Mouse (Mus musculus): Measurements from ENCODE around the gene Sec63. TPM values are rescaled to one million over a fixed set of nuclear protein-coding genes. Genes with fewer than 3 reads are reported as not detected.

Sec63 gene
- total RNA-seq, 2 experiments from 2014 or later: 54.3 to 56.3 TPM

GRCm38 (mm10) chr10:42825923-42826322 lies 64.6 kb downstream of the Sec63 start:
- intact Hi-C loops (cut with DNase I): no loop called here
- DNase-seq (ENCODE audit: low spot score in 2 of 2): no peak

DNA sequence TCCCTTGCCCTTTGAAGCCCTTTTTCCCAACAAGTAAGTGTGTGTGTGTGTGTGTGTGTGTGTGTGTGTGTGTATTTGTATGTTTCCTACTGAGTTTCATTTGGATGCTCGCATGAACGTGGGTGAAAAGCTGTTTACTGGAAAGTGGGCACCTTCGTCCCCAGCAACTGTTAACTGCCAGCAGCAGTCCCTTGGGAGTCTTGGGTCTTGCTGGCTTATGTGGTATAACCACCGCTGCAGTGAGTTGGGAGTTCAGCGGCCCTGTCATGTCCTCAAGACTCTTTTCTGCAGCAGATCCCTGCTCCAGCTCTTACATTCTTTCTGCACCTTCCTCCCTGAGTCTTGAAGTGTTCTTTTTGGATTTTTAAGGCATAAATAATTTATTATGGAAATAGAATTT lies 65.9 kb downstream of the Sec63 start:
- no peak for DNase-seq (ENCODE audit: low spot score in 2 of 2)

GRCm38 (mm10) chr10:42830007-42830406 lies 68.7 kb downstream of the Sec63 start:
- DNase-seq (ENCODE audit: low spot score in 2 of 2): no peak
- intact Hi-C loops (cut with DNase I): no loop called here

More for the DNA sequence above, 65.9 kb downstream of the Sec63 start:
- intact Hi-C loops (cut with DNase I): no loop called here

DNA sequence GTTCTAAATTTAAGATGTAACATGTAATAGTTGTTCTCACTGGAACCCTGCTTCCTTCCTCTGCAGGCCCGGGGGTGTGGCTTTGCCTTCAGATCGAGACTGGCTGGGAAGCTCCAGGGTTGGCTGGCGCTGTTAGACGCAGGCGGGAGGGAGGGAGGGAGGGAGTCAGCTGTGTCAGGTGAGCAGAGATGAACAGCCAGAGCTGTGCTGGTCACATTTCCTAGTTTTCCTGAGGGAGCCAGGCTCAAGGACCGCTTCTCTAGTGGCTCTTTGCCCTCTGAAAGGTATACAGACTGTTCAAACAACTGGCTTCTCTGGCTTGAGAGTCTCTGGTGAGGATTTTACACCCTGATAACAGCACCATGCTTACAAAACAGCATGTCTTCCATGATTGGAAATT lies 69.1 kb downstream of the Sec63 start:
- intact Hi-C loops (cut with DNase I): no loop called here

DNA sequence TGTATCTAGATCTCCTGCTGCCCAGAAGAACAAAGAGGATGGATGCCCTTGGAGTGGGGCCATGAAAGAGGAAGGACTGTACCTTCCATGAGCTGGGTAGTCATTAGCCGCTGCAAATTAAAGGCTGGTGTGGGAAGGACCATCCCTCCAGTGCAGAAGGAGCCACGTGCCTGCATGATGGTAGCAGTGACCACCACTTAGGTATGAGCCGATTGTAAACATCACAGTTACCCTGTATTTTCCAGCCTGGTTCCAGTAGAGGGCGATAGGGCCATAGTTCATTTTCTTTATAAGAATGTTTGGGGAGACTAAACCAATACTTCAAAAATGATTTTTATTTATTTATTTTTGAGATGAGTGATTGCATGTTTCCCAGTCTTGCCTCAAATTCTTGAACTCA lies 71.4 kb downstream of the Sec63 start:
- no peak for DNase-seq (ENCODE audit: low spot score in 2 of 2)
- intact Hi-C loops (cut with DNase I): no loop called here

More for the DNA sequence above, 69.1 kb downstream of the Sec63 start:
- DNase-seq (ENCODE audit: low spot score in 2 of 2): no peak

DNA sequence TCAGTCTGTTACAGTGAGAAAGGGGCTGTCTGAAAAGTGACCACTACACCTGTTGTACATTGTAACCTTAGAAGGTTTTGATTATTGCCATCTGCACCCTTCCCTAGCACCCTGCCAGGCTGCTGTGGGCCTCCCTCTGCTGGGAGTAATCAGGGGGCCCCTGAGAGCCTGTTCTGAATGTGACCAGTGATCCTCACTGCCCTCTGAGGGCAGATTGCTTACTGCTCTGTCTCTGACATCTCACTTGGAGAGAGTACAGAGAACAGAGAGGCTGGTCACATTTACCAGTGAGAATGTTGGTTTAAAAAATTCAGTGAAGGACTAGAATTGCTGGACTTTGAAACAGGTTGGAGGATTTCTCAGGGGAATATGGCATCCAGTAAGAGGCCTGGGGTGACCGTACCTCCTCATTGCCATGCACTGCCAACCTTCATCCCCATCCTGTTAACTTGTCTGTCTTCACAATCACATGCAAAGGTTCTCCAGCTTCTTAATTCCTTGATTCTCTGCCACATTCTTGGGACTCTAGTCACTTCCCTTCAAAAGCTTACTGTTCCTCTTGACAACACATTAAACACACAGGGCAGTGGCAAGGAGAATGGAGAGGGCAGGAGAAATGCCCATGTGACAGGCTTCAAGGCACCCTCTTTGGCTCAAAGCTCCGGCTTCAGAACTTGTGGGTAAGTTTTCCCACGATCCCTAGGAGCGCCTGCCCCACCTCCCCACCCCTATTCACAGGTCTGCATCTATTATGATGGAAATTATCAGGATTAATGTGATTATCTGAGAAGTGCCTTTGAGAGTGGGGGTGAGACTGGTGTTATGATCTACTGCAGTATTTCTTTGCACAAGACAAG lies 72.8 kb downstream of the Sec63 start:
- intact Hi-C loops (cut with DNase I): no loop called here
- DNase-seq (ENCODE audit: low spot score in 2 of 2): no peak

- no peak for DNase-seq (ENCODE audit: low spot score in 2 of 2)
- intact Hi-C loops (cut with DNase I): no loop called here
Observed at GRCm38 (mm10) chr10:42838106-42838505, 76.8 kb downstream of the Sec63 start.

GRCm38 (mm10) chr10:42838736-42839135 lies 77.4 kb downstream of the Sec63 start:
- DNase-seq (ENCODE audit: low spot score in 2 of 2): no peak
- intact Hi-C loops (cut with DNase I): no loop called here

DNA sequence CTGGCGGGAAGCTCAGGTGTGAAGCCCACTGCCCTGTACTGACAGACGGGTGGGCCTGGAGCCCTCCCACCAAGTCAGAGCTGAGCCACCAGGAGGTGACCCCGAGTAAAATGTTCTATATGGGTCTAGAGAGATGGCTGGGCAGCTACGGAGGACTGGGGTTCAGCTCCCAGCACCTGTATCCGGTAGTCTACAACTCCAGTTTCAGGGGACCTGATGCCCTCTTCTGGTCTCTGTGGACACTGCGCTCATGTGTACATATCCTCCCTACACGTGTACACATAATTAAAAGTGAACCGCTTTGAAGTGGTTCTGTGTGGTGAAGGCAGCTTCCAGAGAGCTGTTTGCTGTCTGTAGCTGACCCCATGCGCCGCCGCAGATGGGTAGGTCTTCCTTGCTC lies 78.7 kb downstream of the Sec63 start:
- no peak for DNase-seq (ENCODE audit: low spot score in 2 of 2)
- intact Hi-C loops (cut with DNase I): no loop called here

DNA sequence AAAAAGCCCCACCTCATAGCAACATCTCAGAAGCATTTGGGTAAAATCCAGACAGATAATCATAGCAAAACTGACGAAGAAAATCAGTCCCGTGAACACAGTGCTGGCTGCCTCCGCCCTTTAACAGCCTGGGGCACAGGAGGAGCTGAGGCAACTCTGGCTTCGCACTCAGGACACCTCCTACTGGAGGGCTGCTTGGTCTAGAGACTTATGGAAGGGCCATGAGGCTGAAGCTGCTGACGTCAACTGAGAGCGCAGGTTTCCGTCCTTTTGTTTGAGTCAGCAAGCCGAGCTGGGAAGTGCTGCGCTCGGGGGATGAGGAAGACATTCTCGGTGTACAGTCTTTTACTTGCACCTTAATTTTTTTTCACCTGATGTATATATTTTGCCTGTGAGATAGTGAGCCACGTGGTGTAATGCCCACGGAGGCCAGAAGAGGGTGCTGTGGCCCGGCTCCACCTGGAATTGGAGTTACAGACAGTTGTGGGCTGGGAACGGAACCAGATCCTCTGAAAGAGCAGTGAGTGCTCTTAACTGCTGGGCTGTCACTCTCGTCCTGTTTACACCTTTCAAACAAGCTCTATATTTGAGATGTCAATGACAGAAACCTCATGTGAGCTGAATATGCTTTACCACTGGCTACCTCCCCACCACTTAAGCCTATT lies 80.4 kb downstream of the Sec63 start:
- no peak for DNase-seq (ENCODE audit: low spot score in 2 of 2)
- intact Hi-C loops (cut with DNase I): loop anchor here (1.0 kb wide), 1 partner anchor 101 kb away; no protein-coding TSS in a partner anchor

GRCm38 (mm10) chr10:42842358-42842757 lies 81.1 kb downstream of the Sec63 start:
- intact Hi-C loops (cut with DNase I): loop anchor here (1.0 kb wide), 1 partner anchor 100 kb away; no protein-coding TSS in a partner anchor
- DNase-seq (ENCODE audit: low spot score in 2 of 2): peak; percentile 45 to 46

DNA sequence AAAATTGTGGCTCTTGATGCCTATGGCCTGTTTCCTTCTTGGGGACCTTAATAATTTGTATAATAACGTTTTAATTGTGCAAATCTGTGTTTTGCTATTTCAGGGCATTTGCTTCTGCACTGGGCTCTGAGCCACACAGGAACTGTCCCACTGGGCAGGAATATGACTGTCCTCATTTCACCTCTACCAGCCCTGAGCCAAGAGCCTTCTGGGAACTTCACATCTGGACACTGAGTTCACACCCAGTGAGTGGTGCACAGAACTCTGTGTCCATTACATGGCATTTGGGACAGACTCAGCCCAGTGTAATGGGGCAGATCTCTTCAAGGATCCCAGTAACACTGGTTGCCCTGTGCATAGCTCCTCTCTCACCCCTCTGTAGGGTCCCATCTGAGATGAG lies 82.1 kb downstream of the Sec63 start:
- no peak for DNase-seq (ENCODE audit: low spot score in 2 of 2)
- intact Hi-C loops (cut with DNase I): no loop called here

- no peak for DNase-seq (ENCODE audit: low spot score in 2 of 2)
- intact Hi-C loops (cut with DNase I): no loop called here
Observed at GRCm38 (mm10) chr10:42845480-42845879, 84.2 kb downstream of the Sec63 start.

- DNase-seq (ENCODE audit: low spot score in 2 of 2): no peak
Observed at GRCm38 (mm10) chr10:42848179-42849080, 87.1 kb downstream of the Sec63 start.

GRCm38 (mm10) chr10:42849081-42849400 lies 87.7 kb downstream of the Sec63 start:
- intact Hi-C loops (cut with DNase I): no loop called here

More at GRCm38 (mm10) chr10:42848179-42849080, 87.1 kb downstream of the Sec63 start:
- intact Hi-C loops (cut with DNase I): no loop called here

GRCm38 (mm10) chr10:42854838-42855237 lies 93.5 kb downstream of the Sec63 start:
- no peak for DNase-seq (ENCODE audit: low spot score in 2 of 2)
- intact Hi-C loops (cut with DNase I): no loop called here

More at GRCm38 (mm10) chr10:42849081-42849400, 87.7 kb downstream of the Sec63 start:
- DNase-seq (ENCODE audit: low spot score in 2 of 2): no peak

GRCm38 (mm10) chr10:42855250-42855649 lies 94.0 kb downstream of the Sec63 start:
- intact Hi-C loops (cut with DNase I): no loop called here
- DNase-seq (ENCODE audit: low spot score in 2 of 2): no peak

DNA sequence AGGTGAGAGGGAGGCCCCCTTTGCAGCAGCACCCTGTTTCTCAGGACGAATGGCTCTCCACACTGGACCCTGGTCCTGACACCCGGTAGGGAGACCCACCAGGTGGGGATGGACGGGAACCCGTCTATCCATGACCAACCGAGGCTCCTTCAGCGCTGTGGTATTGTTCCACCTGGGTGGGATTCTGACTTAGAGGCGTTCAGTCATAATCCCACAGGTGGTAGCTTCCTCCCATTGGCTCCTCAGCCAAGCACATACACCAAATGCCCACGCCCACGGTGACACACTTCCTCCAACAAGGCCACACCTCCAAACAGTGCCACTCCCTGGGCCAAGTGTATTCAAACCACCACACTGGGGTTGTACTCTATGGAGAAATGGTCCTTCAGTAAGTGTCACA lies 95.3 kb downstream of the Sec63 start:
- no peak for DNase-seq (ENCODE audit: low spot score in 2 of 2)
- intact Hi-C loops (cut with DNase I): no loop called here

DNA sequence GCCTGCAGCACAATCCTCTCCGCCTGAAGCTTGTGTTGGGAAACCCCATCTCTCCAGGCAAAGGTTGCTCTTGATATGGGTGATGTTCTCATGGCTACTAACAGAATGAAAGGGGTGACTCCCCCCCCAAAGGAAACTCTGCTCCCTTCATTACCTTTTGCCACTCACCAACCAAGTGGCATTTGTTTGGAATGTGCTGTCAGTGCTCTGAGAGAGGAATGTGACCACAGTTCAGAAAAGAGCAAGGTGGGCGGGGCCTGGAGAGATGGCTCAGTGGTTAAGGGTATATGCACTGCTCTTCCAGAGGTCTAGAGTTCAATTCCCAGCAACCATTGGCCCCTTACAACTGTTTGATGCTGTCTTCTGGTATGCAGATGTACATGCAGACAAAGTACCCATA lies 95.7 kb downstream of the Sec63 start:
- no peak for DNase-seq (ENCODE audit: low spot score in 2 of 2)
- intact Hi-C loops (cut with DNase I): no loop called here

GRCm38 (mm10) chr10:42859781-42860158 lies 98.5 kb downstream of the Sec63 start:
- intact Hi-C loops (cut with DNase I): loop anchor here (5.0 kb wide), 1 partner anchor 83 kb away; no protein-coding TSS in a partner anchor
- DNase-seq (ENCODE audit: low spot score in 2 of 2): no peak
